Mouse (Mus musculus): Measurements from ENCODE around the gene Jmjd1c.

GRCm38 (mm10) chr10:67134322-67134721, 38.4 kb downstream of the Jmjd1c start:
- TF ChIP-seq CTCF (IDR thresholded peaks at IDR 0.05; ENCODE audit: extremely low read depth, insufficient read depth, low read length) = no peak
- TF ChIP-seq POLR2A (IDR thresholded peaks at IDR 0.05; ENCODE audit: extremely low read depth, insufficient read depth, low read length) = no peak
